Mouse (Mus musculus) frontal cortex, postnatal 25 days (tissue): ENCODE data around the gene Mdga1.

ENCODE experiments used
- DNase-seq, 2 experiments: peaks; one replicate each; pipeline ENCODE4 v3.0.0; 2022; ENCODE audit warnings: low spot score in 2 of 2

The Mdga1 gene

GRCm38 (mm10) chr17:29920089-29920488, 49.8 kb downstream of the Mdga1 start:
- DNase-seq: no peak

DNA sequence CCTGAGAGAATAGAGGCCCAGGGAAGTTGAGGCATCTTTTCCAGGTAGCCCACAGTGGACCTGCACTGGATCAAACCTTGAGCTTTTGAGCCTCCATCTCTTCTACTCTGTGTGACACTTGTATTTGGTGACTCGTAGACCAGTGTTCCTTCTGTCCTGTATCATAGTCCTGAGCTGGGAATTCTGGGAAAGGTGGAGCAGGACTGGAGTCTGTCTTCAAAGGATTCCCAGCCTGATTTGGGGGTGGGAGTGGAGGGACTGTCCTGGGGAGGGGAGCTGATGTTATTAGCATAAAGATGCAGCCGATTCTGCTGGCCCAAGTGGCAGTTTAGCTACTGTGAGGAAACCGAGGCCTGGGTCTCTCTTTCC, 50.4 kb downstream of the Mdga1 start:
- DNase-seq: no peak

GRCm38 (mm10) chr17:29918791-29919551, 50.9 kb downstream of the Mdga1 start:
- DNase-seq: no peak

GRCm38 (mm10) chr17:29916968-29917367, 52.9 kb downstream of the Mdga1 start:
- no peak for DNase-seq

- DNase-seq: no peak
Measured at GRCm38 (mm10) chr17:29915820-29916219, 54.1 kb downstream of the Mdga1 start.

DNA sequence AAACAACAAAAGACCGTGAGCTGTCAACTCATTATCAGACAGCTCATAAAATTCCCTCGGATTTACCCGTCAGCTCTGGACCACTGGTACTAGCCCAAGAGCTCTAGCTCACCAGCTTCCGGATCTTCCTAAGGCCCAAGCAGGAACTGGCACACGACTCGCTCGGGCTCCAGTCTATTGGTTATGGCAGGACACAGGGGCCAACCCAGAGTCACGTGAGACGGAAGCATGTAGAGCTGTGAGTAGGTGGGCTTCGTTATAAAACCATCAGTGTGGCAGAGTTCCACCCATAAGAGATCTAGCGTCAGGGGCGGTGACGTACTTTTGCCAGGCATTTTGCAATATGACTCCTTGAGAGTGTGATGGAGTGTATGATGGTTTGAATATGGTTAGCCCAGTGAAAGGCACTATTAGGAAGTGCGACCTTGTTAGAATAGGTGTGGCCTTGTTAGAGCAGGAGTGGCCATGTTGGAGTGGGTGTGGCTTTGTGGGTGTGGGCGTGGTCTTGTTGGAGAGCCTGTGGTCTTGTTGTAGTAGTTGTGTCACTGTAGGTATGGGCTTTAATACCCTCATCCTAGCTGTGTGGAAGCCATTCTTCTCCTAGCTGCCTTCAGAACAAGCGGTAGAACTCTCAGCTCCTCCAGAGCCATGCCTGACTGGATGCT, 56.5 kb downstream of the Mdga1 start:
- DNase-seq: no peak

DNA sequence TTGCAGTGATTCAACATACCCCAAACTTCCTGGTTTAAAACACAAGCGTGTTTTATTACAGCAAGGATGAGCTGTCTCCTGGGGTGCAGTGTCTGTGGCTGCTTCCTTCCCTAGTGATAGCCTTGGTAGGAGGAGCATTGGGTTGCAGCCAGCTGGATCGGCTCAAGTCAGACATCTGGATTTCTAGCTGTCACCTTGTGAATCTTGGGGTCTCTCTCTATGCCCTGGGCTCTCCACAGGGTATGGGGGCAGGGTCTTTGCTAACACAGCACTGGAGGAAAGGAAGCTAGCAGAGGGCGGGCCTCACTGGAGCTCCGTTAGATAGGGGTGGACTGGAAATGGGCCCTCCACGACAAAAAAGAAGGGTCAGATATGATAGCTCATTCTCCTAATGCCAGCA, 57.2 kb downstream of the Mdga1 start:
- no peak for DNase-seq

GRCm38 (mm10) chr17:29909031-29909430, 60.9 kb downstream of the Mdga1 start:
- no peak for DNase-seq

DNA sequence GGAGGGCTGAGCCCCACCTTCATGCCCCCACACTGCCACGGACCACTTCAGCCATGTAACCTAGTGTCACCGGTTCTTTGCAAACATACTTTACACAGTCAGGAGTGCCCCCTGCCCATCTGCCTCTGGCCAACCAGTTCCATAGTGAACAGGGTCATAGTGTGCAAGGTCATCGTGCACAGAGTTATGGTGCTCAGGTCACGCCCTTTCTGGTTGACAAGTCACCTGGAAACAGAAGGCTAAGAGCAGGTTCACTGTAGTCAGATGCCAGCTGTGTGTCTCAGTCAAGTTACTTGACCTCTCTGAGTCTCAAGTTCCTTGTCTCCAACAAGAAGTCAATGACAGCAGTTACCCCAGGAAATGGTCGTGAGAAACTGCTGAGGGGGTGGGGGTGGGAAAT, 65.2 kb downstream of the Mdga1 start:
- no peak for DNase-seq

GRCm38 (mm10) chr17:29902406-29903155, 67.3 kb downstream of the Mdga1 start:
- DNase-seq: no peak

- DNase-seq: no peak
Measured at GRCm38 (mm10) chr17:29900289-29900688, 69.6 kb downstream of the Mdga1 start.

DNA sequence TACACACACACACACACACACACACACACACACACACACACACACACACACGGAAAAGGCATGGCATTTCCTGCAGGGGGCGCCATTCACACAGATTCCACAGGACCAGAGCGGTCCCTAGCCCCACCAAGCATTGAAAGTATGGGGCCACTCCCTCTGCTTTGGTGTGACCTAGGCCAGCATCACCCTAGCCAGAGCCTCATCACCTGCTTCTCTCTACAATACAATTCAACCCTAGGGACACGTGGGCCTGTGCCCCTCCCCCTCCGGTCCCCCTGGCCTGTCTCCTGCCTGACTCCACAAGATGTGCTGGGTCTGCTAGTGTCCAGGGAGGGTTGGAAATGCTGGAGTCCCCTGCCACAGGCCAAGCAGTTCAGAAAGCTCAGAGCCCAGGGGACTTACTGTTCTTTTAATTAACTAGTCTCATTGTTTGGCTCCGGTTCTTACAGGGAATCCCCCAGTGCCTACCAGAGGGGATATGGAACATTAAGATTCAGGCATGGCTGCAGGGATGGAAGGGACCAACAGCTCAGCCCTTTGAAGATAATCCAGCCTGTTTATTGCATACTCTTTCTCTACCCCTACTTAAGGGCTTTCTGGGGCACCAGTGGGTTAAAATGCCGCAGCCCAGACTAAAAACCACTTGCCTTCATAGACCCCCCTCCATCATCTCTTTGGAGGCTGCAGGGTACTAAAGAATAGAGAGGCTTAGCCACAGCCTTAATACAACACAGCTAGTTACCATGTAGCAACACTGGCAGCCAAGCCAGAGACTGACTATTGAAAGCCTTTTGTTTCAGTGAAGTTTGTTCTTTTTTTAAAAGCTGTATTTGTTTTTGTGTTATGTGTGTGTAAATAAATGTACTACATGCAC, 73.5 kb downstream of the Mdga1 start:
- DNase-seq: no peak

DNA sequence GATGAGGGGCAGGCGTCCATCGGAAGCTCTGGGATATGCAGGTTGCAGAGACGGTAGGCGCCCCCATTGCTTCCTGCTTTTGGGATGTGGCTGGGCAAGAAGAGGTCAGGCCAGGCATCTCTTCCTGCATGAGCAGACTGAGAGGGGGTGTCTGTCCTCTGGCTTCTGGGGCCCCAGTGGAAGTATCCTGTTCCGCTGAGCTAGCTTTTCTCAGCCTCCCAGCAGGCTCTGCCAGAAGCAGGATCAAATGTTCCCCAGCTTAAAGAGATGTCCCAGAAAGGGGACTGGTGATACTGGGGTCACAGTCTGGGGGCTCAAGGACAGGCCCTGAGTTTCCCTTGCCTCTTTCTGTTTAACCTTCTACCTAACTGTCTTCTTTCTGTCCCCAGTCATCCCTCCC, 74.3 kb downstream of the Mdga1 start:
- DNase-seq: no peak

DNA sequence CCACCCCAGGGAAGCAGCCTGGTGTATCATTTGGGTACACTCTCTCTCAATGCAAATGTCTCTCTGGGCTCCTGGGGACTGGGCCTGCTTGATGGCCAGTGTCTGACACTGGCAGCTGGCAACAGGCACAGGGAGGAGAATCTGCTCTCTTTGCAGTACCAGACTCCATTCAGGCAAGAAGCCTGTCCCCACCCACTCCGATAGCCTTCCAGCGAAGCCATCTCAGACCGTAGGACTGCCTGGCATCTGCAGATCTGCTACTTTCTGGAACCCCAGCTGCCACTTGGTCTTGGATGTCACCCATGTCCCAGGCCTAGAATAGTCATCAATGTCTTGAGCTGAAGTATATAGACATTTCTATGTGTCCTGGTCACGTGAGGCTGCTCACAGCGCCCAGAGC, 74.9 kb downstream of the Mdga1 start:
- DNase-seq: no peak

DNA sequence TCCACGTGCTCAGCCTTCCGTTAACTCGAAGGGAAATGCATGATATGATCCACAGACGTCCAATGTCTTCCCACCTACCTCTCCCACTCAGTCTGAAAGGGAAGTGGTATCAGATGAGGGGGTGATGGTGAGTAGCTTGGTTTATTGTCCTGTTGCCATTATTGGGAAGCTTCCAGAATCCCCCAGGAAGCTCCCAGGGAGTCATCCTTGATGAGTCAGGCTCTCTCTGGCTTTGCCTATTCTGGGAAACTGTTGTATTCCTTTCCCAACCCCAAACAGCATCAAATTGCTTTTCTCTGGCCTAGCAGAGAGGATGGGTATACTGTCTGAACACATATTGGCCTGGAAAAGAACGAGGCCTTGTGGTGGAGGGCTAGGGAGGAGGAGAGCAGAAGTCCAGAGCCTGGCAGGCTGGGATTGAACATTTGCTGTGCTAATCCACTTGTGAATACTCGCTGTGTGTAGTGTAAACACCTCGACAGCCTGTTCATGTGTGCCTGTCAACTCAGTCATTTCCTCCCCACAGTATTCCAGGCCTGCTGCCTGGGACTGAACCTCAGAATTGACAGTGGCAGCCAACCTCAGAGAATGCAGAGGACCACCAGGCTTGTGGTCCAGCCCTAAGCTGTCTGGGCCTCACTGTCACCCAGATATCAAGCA, 79.3 kb downstream of the Mdga1 start:
- DNase-seq: no peak

GRCm38 (mm10) chr17:29888981-29889980, 80.6 kb downstream of the Mdga1 start:
- DNase-seq: peak; percentile 32 to 40

- peak; percentile 29 to 34 for DNase-seq
Measured at GRCm38 (mm10) chr17:29887881-29888826, 81.7 kb downstream of the Mdga1 start.

- DNase-seq: peak in 1 of 2 experiments; percentile 18
Measured at GRCm38 (mm10) chr17:29887271-29887880, 82.5 kb downstream of the Mdga1 start.
